Mouse (Mus musculus) hindbrain, embryonic 12.5 days (tissue): ENCODE data around the gene Slc1a3. TPM values are rescaled to one million over a fixed set of nuclear protein-coding genes. Genes with fewer than 3 reads are reported as not detected.
A peak's percentile ranks its signal among the peaks of the same experiment; 100 is the strongest.

Experiments
- ATAC-seq: fragments of 200-750 bp; cut with Nextera tagmentation; 2 replicates; pipeline ENCODE4 v1.8.0; 2017; ENCODE audit warnings: moderate TSS enrichment; ENCODE audit not compliant: low FRiP score
- H3K27ac ChIP-seq: fragments of 300-500 bp; sonication (generic); 2 replicates; pipeline ENCODE4 v1.5.1; 2016; ENCODE audit warnings: mild to moderate bottlenecking
- H3K27me3 ChIP-seq: fragments of 300-500 bp; sonication (generic); 2 replicates; pipeline ENCODE4 v1.6.1; 2016; ENCODE audit warnings: mild to moderate bottlenecking
- H3K36me3 ChIP-seq: fragments of 300-500 bp; sonication (generic); 2 replicates; pipeline ENCODE4 v1.6.1; 2016; ENCODE audit warnings: mild to moderate bottlenecking
- H3K4me1 ChIP-seq: fragments of 300-500 bp; sonication (generic); 2 replicates; pipeline ENCODE4 v1.6.1; 2016
- H3K4me2 ChIP-seq: fragments of 300-500 bp; sonication (generic); replicated peaks from 2 replicates; pipeline ENCODE4 v1.6.1; 2016; ENCODE audit warnings: mild to moderate bottlenecking
- H3K4me3 ChIP-seq: fragments of 300-500 bp; sonication (generic); 2 replicates; pipeline ENCODE4 v1.5.1; 2016; ENCODE audit warnings: mild to moderate bottlenecking
- H3K9ac ChIP-seq: fragments of 300-500 bp; sonication (generic); 2 replicates; pipeline ENCODE4 v1.6.1; 2016; ENCODE audit warnings: mild to moderate bottlenecking, moderate library complexity
- H3K9me3 ChIP-seq: fragments of 300-500 bp; sonication (generic); replicated peaks from 2 replicates; pipeline ENCODE4 v1.6.1; 2016; ENCODE audit warnings: mild to moderate bottlenecking
- whole genome bisulfite sequencing: fragments of 180-500 bp; shearing (Covaris S2); methylation state at CpG from one replicate; pipeline ENCODE4 v1.1.7; 2016; 5-methylcytosine and 5-hydroxymethylcytosine counted together
- polyA plus RNA-seq: library from polyadenylated mRNA; unstranded; fragments of >200 nt; fragmentation: Nextera tagmentation; extraction: Ambion mirVana; gene quantifications from 2 replicates; pipeline ENCODE4 v1.2.1, GENCODE M21; 2016

Slc1a3 gene
- polyA plus RNA-seq, 1 experiment from 2014 or later: 112 TPM

- Histone ChIP-seq H3K36me3 (no peaks in the 10 kb centered on the region), H3K4me1 (no peaks in the 10 kb centered on the region), H3K4me3 (no peak overlapping the region), H3K4me2 (no peak overlapping the region), H3K9ac (no peak overlapping the region), H3K27me3 (no peaks in the 10 kb centered on the region), H3K9me3 (no peaks in the 10 kb centered on the region), H3K27ac (no peak overlapping the region)
- 75% methylated on average over 5 of the region's 5 CpGs for whole genome bisulfite sequencing
- ATAC-seq: no peak
Measured at GRCm38 (mm10) chr15:8672532-8672931, 38.0 kb downstream of the Slc1a3 start.

GRCm38 (mm10) chr15:8667849-8668522 is 42.6 kb downstream of the Slc1a3 start:
- Histone ChIP-seq H3K4me1 (peaks cover 12% of the 10 kb centered on the region), H3K36me3 (no peaks in the 10 kb centered on the region), H3K9me3 (no peaks in the 10 kb centered on the region), H3K27me3 (no peaks in the 10 kb centered on the region), H3K9ac (no peak overlapping the region), H3K4me3 (no peak overlapping the region), H3K27ac (no peak overlapping the region), H3K4me2 (no peak overlapping the region)
- 93% methylated on average over 25 of the region's 25 CpGs for WGBS
- no peak for ATAC-seq

GRCm38 (mm10) chr15:8665675-8666350 is 44.8 kb downstream of the Slc1a3 start:
- H3K36me3 ChIP-seq: no peaks in the 10 kb centered on the region
- ATAC-seq: no peak
- no peak overlapping the region for H3K4me2 ChIP-seq
- 91% methylated on average over 15 of the region's 15 CpGs for WGBS
- no peaks in the 10 kb centered on the region for H3K9me3 ChIP-seq
- H3K4me3 ChIP-seq: no peak overlapping the region
- H3K4me1 ChIP-seq: peaks cover 14% of the 10 kb centered on the region
- no peaks in the 10 kb centered on the region for H3K27me3 ChIP-seq
- H3K9ac ChIP-seq: no peak overlapping the region
- no peak overlapping the region for H3K27ac ChIP-seq

GRCm38 (mm10) chr15:8663348-8664099 is 47.0 kb downstream of the Slc1a3 start:
- ATAC-seq: peak; percentile 53
- H3K36me3 ChIP-seq: no peaks in the 10 kb centered on the region
- no peak overlapping the region for H3K9ac ChIP-seq
- 0 out of 2 replicates have a peak overlapping the region, but pooled peaks have one; percentile 14 for H3K4me2 ChIP-seq
- H3K9me3 ChIP-seq: no peaks in the 10 kb centered on the region
- no peaks in the 10 kb centered on the region for H3K27me3 ChIP-seq
- 59% methylated on average over 17 of the region's 17 CpGs for WGBS
- H3K27ac ChIP-seq: peak overlapping the region; percentile 31
- peaks cover 34% of the 10 kb centered on the region for H3K4me1 ChIP-seq
- H3K4me3 ChIP-seq: no peak overlapping the region

GRCm38 (mm10) chr15:8661856-8662255 is 48.7 kb downstream of the Slc1a3 start:
- Histone ChIP-seq H3K27ac (no peak overlapping the region), H3K9me3 (no peaks in the 10 kb centered on the region), H3K9ac (no peak overlapping the region), H3K4me1 (peaks cover 38% of the 10 kb centered on the region), H3K36me3 (no peaks in the 10 kb centered on the region), H3K4me2 (no peak overlapping the region), H3K27me3 (no peaks in the 10 kb centered on the region), H3K4me3 (no peak overlapping the region)
- WGBS: 59% methylated on average over 6 of the region's 6 CpGs
- no peak for ATAC-seq

- Histone ChIP-seq H3K9me3 (no peaks in the 10 kb centered on the region), H3K36me3 (no peaks in the 10 kb centered on the region), H3K27me3 (no peaks in the 10 kb centered on the region), H3K27ac (peak overlapping the region; percentile 75), H3K4me3 (no peak overlapping the region), H3K4me1 (peaks cover 38% of the 10 kb centered on the region), H3K9ac (no peak overlapping the region), H3K4me2 (no peak overlapping the region)
- ATAC-seq: no peak; the same call in 1 of the 2 replicates
- 16% methylated on average over 4 of the region's 4 CpGs for WGBS
Measured at GRCm38 (mm10) chr15:8659977-8660376, 50.6 kb downstream of the Slc1a3 start.

- Histone ChIP-seq H3K4me1 (peaks cover 38% of the 10 kb centered on the region), H3K4me2 (no peak overlapping the region; the same call in 1 of the 2 replicates), H3K9ac (no peak overlapping the region), H3K27ac (peak overlapping the region; percentile 75), H3K9me3 (no peaks in the 10 kb centered on the region), H3K36me3 (no peaks in the 10 kb centered on the region), H3K4me3 (no peak overlapping the region), H3K27me3 (no peaks in the 10 kb centered on the region)
- peak; percentile 87 for ATAC-seq
- WGBS: 3% methylated on average over 8 of the region's 8 CpGs
Measured at GRCm38 (mm10) chr15:8659483-8659971, 51.0 kb downstream of the Slc1a3 start.

- H3K4me3 ChIP-seq: no peak overlapping the region
- H3K36me3 ChIP-seq: no peaks in the 10 kb centered on the region
- no peak overlapping the region for H3K27ac ChIP-seq
- ATAC-seq: no peak
- H3K9ac ChIP-seq: no peak overlapping the region
- peaks cover 29% of the 10 kb centered on the region for H3K4me1 ChIP-seq
- 53% methylated on average over 8 of the region's 8 CpGs for WGBS
- H3K4me2 ChIP-seq: no peak overlapping the region
- H3K27me3 ChIP-seq: no peaks in the 10 kb centered on the region
- H3K9me3 ChIP-seq: no peaks in the 10 kb centered on the region
Measured at GRCm38 (mm10) chr15:8658086-8658980, 52.2 kb downstream of the Slc1a3 start.

GRCm38 (mm10) chr15:8655251-8655650 is 55.3 kb downstream of the Slc1a3 start:
- no peak overlapping the region for H3K4me2 ChIP-seq
- no peaks in the 10 kb centered on the region for H3K27me3 ChIP-seq
- H3K4me3 ChIP-seq: no peak overlapping the region
- 60% methylated on average over 9 of the region's 9 CpGs for WGBS
- H3K36me3 ChIP-seq: no peaks in the 10 kb centered on the region
- H3K27ac ChIP-seq: no peak overlapping the region
- H3K9ac ChIP-seq: no peak overlapping the region
- ATAC-seq: no peak
- no peaks in the 10 kb centered on the region for H3K9me3 ChIP-seq
- peaks cover 20% of the 10 kb centered on the region for H3K4me1 ChIP-seq

- Histone ChIP-seq H3K27ac (no peak overlapping the region), H3K4me3 (no peak overlapping the region), H3K9me3 (no peaks in the 10 kb centered on the region), H3K4me2 (no peak overlapping the region), H3K27me3 (no peaks in the 10 kb centered on the region), H3K36me3 (0 out of 2 replicates have a peak, but pooled peaks cover 3% of the 10 kb centered on the region), H3K9ac (no peak overlapping the region), H3K4me1 (no peaks in the 10 kb centered on the region)
- WGBS: 83% methylated on average over 8 of the region's 8 CpGs
- no peak for ATAC-seq
Measured at GRCm38 (mm10) chr15:8652637-8653036, 57.9 kb downstream of the Slc1a3 start.

- Histone ChIP-seq H3K9me3 (no peaks in the 10 kb centered on the region), H3K27ac (0 out of 2 replicates have a peak overlapping the region, but pooled peaks have one; percentile 1), H3K36me3 (peaks cover 13% of the 10 kb centered on the region; the same call in 1 of the 2 replicates), H3K4me2 (no peak overlapping the region), H3K9ac (no peak overlapping the region), H3K4me1 (no peaks in the 10 kb centered on the region), H3K4me3 (no peak overlapping the region), H3K27me3 (no peaks in the 10 kb centered on the region)
- ATAC-seq: no peak
- 58% methylated on average over 8 of the region's 8 CpGs for WGBS
Measured at GRCm38 (mm10) chr15:8643997-8644692, 66.4 kb downstream of the Slc1a3 start.
